Mouse (Mus musculus) limb, embryonic 10.5 days (tissue): ENCODE measurements around the gene Dmrt1. TPM values are rescaled to one million over a fixed set of nuclear protein-coding genes. Genes with fewer than 3 reads are reported as not detected.
"Not testable (repeated sequence)": the region's sequence is repeated elsewhere in the genome, so short reads cannot be mapped to it uniquely, and the experiment has no call there.

Source experiments
- DNase-seq: peaks from one replicate; pipeline ENCODE4 v3.0.0-alpha.2; 2017; ENCODE audit warnings: low spot score
- H3K27ac ChIP-seq: fragments of 300-500 bp; sonication (generic); 2 replicates; pipeline ENCODE4 v1.5.1; 2016; ENCODE audit warnings: mild to moderate bottlenecking
- H3K27me3 ChIP-seq: fragments of 300-500 bp; sonication (generic); 2 replicates; pipeline ENCODE4 v1.6.1; 2016; ENCODE audit warnings: low read depth, mild to moderate bottlenecking; ENCODE audit not compliant: poor library complexity, severe bottlenecking
- H3K36me3 ChIP-seq: fragments of 300-500 bp; sonication (generic); 2 replicates; pipeline ENCODE4 v1.6.1; 2016; ENCODE audit warnings: mild to moderate bottlenecking, moderate library complexity
- H3K4me1 ChIP-seq: fragments of 300-500 bp; sonication (generic); 2 replicates; pipeline ENCODE4 v1.6.1; 2016
- H3K4me3 ChIP-seq: fragments of 300-500 bp; sonication (generic); 2 replicates; pipeline ENCODE4 v1.5.1; 2016; ENCODE audit warnings: mild to moderate bottlenecking, moderate library complexity
- H3K9me3 ChIP-seq: fragments of 300-500 bp; sonication (generic); replicated peaks from 2 replicates; pipeline ENCODE4 v1.6.1; 2016; ENCODE audit warnings: mild to moderate bottlenecking
- WGBS: fragments of 180-500 bp; shearing (Covaris S2); methylation state at CpG from one replicate; pipeline ENCODE4 v1.1.7; 2016; 5-methylcytosine and 5-hydroxymethylcytosine counted together
- polyA plus RNA-seq: library from polyadenylated mRNA; unstranded; fragments of >200 nt; fragmentation: Nextera tagmentation; extraction: Ambion mirVana; gene quantifications from 2 replicates; pipeline ENCODE4 v1.2.1, GENCODE M21; 2016

Dmrt1 gene
- polyA plus RNA-seq = 0.16 TPM in 1 of 2 replicates, not detected in the other

DNA sequence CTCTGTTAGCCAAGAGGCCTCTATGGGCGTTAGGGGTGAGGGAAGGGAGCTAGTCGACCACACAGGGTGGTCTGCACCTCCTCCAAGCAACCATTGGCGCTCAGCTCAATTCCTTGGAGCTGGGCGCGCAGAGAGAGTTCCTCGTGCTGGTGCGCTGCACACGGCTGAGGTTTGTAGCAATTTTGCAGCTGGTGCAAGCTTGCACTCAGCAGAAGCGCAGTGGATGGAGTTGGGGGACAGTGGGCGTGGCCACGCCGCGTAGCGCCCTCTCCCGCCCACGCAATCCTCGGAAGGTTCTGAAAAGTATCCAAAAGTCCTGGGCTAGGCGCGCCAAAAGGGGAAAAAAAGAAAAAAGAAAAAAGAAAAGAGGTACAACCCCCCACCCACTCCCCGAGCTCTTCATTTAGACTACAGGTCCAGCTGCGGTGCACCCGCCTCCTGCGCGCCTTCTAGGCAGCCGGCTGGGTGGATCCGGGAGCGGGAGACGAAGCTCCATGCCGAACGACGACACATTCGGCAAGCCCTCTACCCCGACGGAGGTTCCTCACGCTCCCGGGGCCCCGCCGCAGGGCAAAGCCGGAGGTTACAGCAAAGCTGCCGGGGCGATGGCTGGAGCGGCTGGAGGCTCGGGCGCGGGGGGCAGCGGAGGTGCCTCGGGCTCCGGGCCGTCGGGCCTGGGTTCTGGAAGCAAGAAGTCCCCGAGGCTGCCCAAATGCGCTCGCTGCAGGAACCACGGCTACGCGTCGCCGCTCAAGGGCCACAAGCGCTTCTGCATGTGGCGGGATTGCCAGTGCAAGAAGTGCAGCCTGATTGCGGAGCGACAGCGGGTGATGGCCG is at the start of gene Dmrt1:
Gene Dmrt1, plus strand, starts transcription at position 259 of the 837 bp plus-strand sequence.
- H3K27me3 ChIP-seq = peaks cover 87% of the 10 kb centered on the region
- no peaks in the 10 kb centered on the region for H3K36me3 ChIP-seq
- no peaks in the 10 kb centered on the region for H3K9me3 ChIP-seq
- no peak within 1 kb of the TSS for H3K27ac ChIP-seq
- WGBS = 1% methylated on average over 63 of the region's 64 CpGs
- H3K4me1 ChIP-seq = peaks cover 18% of the 10 kb centered on the region
- H3K4me3 ChIP-seq = peak within 1 kb of the TSS; percentile 35
- peak; percentile 69 for DNase-seq

DNA sequence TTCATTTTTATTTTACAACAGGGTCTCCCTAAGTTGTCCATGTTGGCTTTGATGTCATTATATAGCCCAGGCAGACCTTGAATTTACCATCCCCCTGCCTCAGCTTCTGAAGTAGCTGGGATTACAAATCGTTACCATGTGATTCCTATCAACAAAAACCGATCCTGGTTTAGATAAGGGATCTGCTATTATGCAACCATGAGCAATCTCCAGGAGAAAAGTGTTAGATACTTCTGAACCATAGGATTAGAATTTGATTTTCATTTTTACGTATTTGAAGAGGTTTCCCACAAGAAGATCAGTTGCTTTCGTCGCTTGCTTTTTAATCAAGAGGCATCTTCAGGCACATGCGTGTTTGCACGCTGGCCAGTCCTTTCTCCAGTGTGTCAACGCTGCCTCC is 44.7 kb upstream of the Dmrt1 start:
- Histone ChIP-seq H3K4me3 (no peak overlapping the region), H3K27ac (no peak overlapping the region), H3K9me3 (no peaks in the 10 kb centered on the region), H3K36me3 (no peaks in the 10 kb centered on the region), H3K4me1 (no peaks in the 10 kb centered on the region), H3K27me3 (no peaks in the 10 kb centered on the region)
- no peak for DNase-seq
- 91% methylated on average over 8 of the region's 8 CpGs for WGBS

DNA sequence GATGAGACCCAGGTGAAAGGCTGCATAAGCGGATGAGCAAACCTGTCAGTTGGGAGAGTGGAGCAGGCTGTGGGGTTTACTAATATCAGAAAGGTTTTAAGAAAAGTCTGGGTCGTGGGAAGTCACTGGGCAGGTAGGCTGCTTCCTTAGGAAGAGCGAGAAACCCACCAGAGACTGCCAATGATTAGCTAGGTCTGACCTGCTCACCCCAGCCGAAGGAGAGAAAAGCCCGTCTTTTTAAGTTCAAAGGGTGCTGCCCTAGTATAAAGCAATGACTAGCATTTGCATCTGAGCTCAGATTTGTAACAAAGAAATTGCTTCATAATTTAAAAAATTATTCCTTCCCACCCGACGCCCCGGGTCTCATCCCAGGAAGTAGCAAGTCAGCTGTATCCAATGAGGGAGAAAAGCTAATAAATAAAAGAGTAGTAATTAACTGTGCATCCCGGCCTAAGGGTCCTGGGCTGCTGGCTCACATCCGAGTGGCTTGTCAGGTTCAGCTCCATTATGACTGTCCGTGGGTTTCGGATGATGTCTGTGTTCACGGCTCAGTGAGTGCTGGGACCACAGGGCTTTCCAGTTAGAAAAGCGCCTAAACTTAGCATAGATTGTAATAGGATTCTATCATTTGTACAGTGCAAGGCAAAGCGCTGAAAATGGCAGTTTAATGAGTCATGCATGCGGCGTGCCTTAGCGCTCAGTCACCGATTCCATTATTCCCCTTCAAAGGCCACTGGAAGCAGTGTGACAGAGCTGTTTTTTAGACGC is 43.7 kb upstream of the Dmrt1 start:
- no peak overlapping the region for H3K4me3 ChIP-seq
- H3K27ac ChIP-seq = no peak overlapping the region
- H3K27me3 ChIP-seq = no peaks in the 10 kb centered on the region
- H3K9me3 ChIP-seq = no peaks in the 10 kb centered on the region
- no peak for DNase-seq
- H3K36me3 ChIP-seq = no peaks in the 10 kb centered on the region
- H3K4me1 ChIP-seq = no peaks in the 10 kb centered on the region
- 76% methylated on average over 20 of the region's 20 CpGs for WGBS

GRCm38 (mm10) chr19:25475806-25476205 is 29.6 kb upstream of the Dmrt1 start:
- H3K9me3 ChIP-seq, DNase-seq, H3K4me3 ChIP-seq, H3K36me3 ChIP-seq, H3K27ac ChIP-seq, H3K27me3 ChIP-seq, H3K4me1 ChIP-seq: not testable (repeated sequence)
- WGBS = 61% methylated on average over 4 of the region's 4 CpGs

DNA sequence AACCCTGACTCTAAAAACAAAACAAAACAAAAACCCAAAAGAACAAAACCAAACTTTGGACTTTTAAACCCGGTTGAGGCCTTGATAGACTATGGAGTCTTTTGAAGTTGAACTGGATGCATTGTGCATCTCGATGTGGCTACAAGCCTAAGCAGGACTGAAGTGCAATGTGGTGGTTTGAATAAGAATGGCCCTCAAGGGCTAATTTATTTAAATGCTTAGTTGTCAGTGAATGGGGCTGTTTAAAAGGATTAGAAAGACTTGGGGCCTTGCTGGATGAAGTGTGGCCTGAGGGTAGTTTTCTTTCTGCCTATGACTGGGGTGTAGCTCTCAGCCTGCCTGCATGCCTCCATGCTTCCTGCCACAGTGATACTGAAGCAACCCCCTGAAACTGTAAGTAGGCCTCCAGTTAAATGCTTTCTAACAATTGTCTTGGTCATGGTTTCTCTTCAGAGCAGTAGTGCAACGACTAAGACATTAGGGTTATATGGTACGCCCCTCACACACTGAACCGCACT is 26.2 kb upstream of the Dmrt1 start:
- no peak for DNase-seq
- Histone ChIP-seq H3K36me3 (no peaks in the 10 kb centered on the region), H3K4me1 (no peaks in the 10 kb centered on the region), H3K4me3 (no peak overlapping the region), H3K27me3 (no peaks in the 10 kb centered on the region), H3K27ac (no peak overlapping the region), H3K9me3 (no peaks in the 10 kb centered on the region)
- WGBS = 87% methylated on average over 5 of the region's 5 CpGs

DNA sequence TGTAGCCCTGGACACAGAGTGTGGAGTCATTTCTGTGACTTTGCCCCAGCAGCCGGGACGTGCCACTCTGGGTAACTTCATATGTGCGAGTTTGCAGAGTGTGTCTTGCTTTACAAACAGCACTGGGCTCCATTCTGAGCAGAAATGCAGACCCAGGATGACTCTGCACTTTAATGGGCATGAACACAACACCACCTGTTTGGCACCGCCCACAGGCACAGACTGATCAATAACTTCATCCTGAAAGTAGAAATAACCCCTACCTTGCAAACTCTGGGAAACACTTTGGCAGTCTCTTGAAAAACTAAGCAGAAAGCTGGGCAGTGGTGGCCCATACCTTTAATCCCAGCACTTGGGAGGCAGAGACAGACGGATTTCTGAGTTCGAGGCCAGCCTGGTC is 24.6 kb upstream of the Dmrt1 start:
- no peak overlapping the region for H3K4me3 ChIP-seq
- peaks cover 3% of the 10 kb centered on the region for H3K27me3 ChIP-seq
- no peak for DNase-seq
- no peak overlapping the region for H3K27ac ChIP-seq
- H3K36me3 ChIP-seq = no peaks in the 10 kb centered on the region
- no peaks in the 10 kb centered on the region for H3K9me3 ChIP-seq
- H3K4me1 ChIP-seq = no peaks in the 10 kb centered on the region
- 89% methylated on average over 6 of the region's 6 CpGs for WGBS

GRCm38 (mm10) chr19:25486561-25486960 is 18.9 kb upstream of the Dmrt1 start:
- no peak for DNase-seq
- Histone ChIP-seq H3K4me1 (peaks cover 29% of the 10 kb centered on the region), H3K9me3 (no peaks in the 10 kb centered on the region), H3K27ac (no peak overlapping the region), H3K4me3 (peak overlapping the region; percentile 22; the same call in 1 of the 2 replicates), H3K36me3 (no peaks in the 10 kb centered on the region), H3K27me3 (peaks cover 37% of the 10 kb centered on the region)
- 14% methylated on average over 14 of the region's 14 CpGs for WGBS

GRCm38 (mm10) chr19:25487350-25487749 is 18.1 kb upstream of the Dmrt1 start:
- Histone ChIP-seq H3K36me3 (no peaks in the 10 kb centered on the region), H3K4me1 (peaks cover 29% of the 10 kb centered on the region), H3K27ac (no peak overlapping the region), H3K9me3 (no peaks in the 10 kb centered on the region), H3K27me3 (peaks cover 37% of the 10 kb centered on the region), H3K4me3 (no peak overlapping the region)
- no peak for DNase-seq
- WGBS = 14% methylated on average over 1 of the region's 1 CpGs

GRCm38 (mm10) chr19:25488546-25488945 is 16.9 kb upstream of the Dmrt1 start:
- 17% methylated on average over 2 of the region's 2 CpGs for WGBS
- Histone ChIP-seq H3K27me3 (peaks cover 37% of the 10 kb centered on the region), H3K27ac (no peak overlapping the region), H3K4me3 (no peak overlapping the region), H3K4me1 (peaks cover 29% of the 10 kb centered on the region), H3K36me3 (no peaks in the 10 kb centered on the region), H3K9me3 (no peaks in the 10 kb centered on the region)
- DNase-seq = no peak

DNA sequence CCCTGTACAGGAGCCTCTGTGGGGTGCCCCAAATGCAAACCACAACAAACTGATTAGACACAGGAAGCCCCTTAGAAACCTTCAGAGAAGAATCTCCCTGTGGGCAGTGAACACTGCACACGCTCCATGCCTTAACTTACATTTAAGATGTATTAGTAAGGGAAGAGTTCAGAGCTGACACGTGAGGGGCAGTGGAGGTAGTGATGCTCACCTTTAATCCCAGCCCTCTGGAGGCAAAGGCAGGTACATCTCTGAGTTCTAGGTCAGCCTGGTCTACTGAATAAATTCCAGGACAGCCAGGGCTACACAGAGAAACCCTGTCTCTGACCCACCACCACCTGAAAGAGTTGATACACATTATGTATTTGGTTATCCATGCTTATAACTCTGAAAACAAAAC is 15.9 kb upstream of the Dmrt1 start:
- H3K4me1 ChIP-seq = peaks cover 29% of the 10 kb centered on the region
- DNase-seq = no peak
- no peaks in the 10 kb centered on the region for H3K36me3 ChIP-seq
- 66% methylated on average over 2 of the region's 2 CpGs for WGBS
- H3K27ac ChIP-seq = no peak overlapping the region
- H3K27me3 ChIP-seq = peaks cover 37% of the 10 kb centered on the region
- H3K9me3 ChIP-seq = no peaks in the 10 kb centered on the region
- H3K4me3 ChIP-seq = no peak overlapping the region

DNA sequence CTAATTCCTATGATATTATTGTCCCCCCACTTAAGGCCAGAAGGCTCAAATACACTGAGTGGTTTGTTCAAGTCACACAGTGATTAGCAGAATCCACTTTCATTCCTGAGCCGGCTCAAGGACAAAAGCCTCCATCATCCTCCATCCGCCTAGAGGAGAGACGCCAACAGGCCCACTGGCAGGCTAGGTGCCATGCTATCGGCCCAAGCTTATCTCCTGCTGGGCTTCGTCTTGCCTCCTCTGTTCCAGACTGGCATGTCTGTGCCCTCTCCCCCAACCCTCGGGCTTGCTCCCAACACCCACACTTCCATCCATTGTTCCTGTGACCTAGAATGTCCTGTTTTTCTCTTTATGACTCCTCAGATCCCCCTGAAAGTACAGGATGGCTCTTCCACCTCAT is 8.0 kb upstream of the Dmrt1 start:
- no peak for DNase-seq
- H3K4me1 ChIP-seq = no peaks in the 10 kb centered on the region
- H3K27me3 ChIP-seq = peaks cover 7% of the 10 kb centered on the region
- H3K27ac ChIP-seq = no peak overlapping the region
- H3K36me3 ChIP-seq = no peaks in the 10 kb centered on the region
- 84% methylated on average over 6 of the region's 6 CpGs for WGBS
- H3K9me3 ChIP-seq = no peaks in the 10 kb centered on the region
- no peak overlapping the region for H3K4me3 ChIP-seq

- H3K27me3 ChIP-seq = peaks cover 81% of the 10 kb centered on the region
- no peak for DNase-seq
- no peaks in the 10 kb centered on the region for H3K36me3 ChIP-seq
- 32% methylated on average over 10 of the region's 10 CpGs for WGBS
- H3K4me1 ChIP-seq = peaks cover 18% of the 10 kb centered on the region
- no peaks in the 10 kb centered on the region for H3K9me3 ChIP-seq
- no peak overlapping the region for H3K27ac ChIP-seq
- peak overlapping the region; percentile 35; the same call in 1 of the 2 replicates for H3K4me3 ChIP-seq
Measured at GRCm38 (mm10) chr19:25504878-25505277, 540 bp upstream of the Dmrt1 start.

- Histone ChIP-seq H3K36me3 (no peaks in the 10 kb centered on the region), H3K27ac (no peak overlapping the region), H3K4me3 (peak overlapping the region; percentile 35), H3K27me3 (peaks cover 92% of the 10 kb centered on the region), H3K4me1 (peaks cover 18% of the 10 kb centered on the region), H3K9me3 (no peaks in the 10 kb centered on the region)
- 3% methylated on average over 23 of the region's 23 CpGs for WGBS
- DNase-seq = peak; percentile 58
Measured at GRCm38 (mm10) chr19:25506616-25507015, 1.2 kb downstream of the Dmrt1 start.
